Mouse (Mus musculus) left cerebral cortex, postnatal 36 days (tissue): ENCODE measurements around the gene Ace3. TPM values are rescaled to one million over a fixed set of nuclear protein-coding genes. Genes with fewer than 3 reads are reported as not detected.
A peak's percentile ranks its signal among the peaks of the same experiment; 100 is the strongest.

Experiments
- DNase-seq, 2 experiments: peaks; one replicate each; pipeline ENCODE4 v3.0.0; 2021 to 2022; ENCODE audit warnings: low spot score in 2 of 2, mixed read lengths in 1 of 2
- intact Hi-C: fragments of 180-260 bp; cut with DNase I; formaldehyde crosslinking; loops from one replicate; pipeline ENCODE4 v1.15.1; 2025
- total RNA-seq, 2 experiments: library from RNA; stranded (reverse); gene quantifications; 2 replicates each; pipeline ENCODE4 v1.2.3; 2021

The Ace3 gene
- not detected for total RNA-seq

GRCm38 (mm10) chr11:105994375-105994774 lies at the start of gene Ace3:
Gene Ace3, plus strand, starts transcription at chr11:105994675.
- intact Hi-C loops, result no loop called here

DNA sequence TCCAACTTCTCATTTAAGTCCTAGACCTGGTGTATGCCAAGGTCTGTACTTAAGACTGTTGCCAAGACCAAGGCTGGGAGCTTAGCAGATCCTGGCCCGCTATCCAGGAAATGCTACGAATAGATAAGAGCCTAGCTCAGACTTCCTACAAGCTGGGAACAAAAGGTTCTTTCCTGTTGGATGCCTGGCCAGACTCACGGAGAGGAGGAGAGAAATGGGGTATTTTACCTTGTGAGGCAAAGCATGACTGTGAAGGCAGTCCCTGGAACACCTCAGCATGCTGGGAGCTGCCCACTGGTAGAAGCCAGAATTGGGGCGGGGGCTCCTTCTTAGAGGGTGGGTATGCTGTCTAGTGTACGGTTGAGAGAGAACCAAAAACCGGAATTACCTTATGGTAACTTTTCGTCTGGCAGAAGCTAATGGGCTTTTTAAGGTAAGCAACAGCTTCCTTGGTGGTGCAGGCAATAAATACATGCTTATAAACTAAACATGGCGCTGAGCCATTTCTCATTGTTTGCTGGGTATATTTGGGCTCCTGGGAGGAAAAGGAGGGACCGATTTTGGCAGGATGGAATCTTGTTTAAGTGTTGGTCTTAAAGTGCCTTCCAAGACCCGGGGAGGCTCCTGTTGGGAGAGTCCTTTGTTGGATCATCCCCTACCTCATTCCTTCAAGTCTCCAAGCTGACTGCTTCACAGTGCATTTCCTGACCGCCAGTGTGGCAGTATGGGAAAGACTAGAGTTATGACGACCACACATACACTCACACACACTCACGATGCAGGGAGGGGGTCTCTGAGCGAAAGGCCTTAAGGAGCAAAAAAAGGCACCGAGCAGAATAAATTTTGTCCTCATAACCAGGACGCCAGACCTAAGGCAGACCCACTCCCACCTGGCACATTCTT lies 49.5 kb upstream of the Ace3 start:
- no peak for DNase-seq
- intact Hi-C loops, result loop anchor here (5.0 kb wide), 1 partner anchor 77 kb away; no protein-coding TSS in a partner anchor

More at GRCm38 (mm10) chr11:105994375-105994774, at the start of gene Ace3:
- DNase-seq, result no peak

- DNase-seq, result no peak
- intact Hi-C loops, result no loop called here
Measured at GRCm38 (mm10) chr11:105946694-105947154, 47.8 kb upstream of the Ace3 start.

DNA sequence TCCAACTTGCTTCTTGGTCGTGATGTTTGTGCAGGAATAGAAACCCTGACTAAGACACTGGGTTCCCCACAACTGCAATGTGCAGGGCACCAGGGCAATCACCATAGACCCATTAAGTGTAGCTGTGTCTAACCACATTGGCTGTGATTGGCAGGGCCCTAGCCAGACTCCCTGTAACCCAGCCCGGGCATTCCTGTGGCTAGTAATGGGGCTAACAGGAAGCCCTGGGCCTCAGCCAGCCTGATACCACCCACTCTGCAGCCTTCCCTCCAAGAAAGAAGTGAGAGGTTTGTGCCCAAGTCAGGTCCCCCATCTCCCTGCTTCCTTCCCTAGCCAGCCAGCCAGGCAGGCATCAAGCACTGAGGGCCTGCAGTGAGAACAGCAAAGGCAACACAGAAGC lies 46.2 kb upstream of the Ace3 start:
- intact Hi-C loops, result no loop called here
- DNase-seq, result no peak

GRCm38 (mm10) chr11:105950519-105950918 lies 44.0 kb upstream of the Ace3 start:
- intact Hi-C loops, result no loop called here
- DNase-seq, result no peak

DNA sequence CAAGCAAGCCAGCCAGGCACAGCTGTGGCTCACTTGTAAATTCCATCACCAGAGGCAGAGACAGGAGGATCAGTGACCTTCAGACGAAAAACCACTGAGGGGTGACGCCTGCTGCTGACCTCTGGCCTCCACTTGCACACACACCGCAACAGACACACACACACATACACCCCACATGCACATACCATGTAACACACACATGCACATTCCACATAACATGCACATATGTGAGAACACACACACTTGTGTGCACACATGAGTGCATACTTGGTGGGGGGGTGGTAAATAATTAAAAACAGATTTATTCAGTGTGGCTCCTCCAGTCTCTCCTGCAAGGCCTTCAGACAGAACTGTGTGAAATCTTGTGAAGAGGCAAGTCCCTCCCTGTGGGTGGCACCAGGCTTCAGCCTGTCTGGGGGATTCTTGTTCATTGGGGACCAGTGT lies 42.9 kb upstream of the Ace3 start:
- DNase-seq, result no peak
- intact Hi-C loops, result no loop called here

- intact Hi-C loops, result no loop called here
- DNase-seq, result no peak
Measured at GRCm38 (mm10) chr11:105952111-105952510, 42.4 kb upstream of the Ace3 start.

DNA sequence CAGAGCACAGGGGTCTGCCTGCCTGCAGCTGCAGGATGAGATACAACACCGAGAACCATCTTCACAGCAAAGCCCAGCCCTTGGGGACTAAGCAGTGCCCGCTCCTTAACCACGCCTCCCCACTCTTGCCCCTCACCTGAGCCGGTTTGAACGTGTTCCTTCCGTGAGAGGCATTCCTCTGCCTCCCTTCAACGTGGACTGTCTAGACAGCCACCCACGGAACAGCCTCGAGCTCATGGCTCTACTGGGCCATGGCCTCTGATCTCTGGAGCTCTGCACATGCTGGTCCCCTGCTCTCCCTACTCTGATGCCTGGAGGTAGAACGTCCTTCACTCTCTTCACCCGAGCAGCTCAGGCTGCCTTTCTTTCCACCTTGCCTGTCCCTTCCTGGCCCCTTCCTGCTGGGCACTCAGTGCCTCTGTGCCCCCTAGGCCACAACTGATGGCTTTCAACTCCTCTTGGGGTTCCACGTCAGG lies 41.5 kb upstream of the Ace3 start, which contains the start of gene Cyb561:
TSS of gene Cyb561 (minus strand) at position 426 of the 476 bp plus-strand sequence.
- no peak for DNase-seq
- intact Hi-C loops, result no loop called here

- DNase-seq, result no peak
- intact Hi-C loops, result no loop called here
Measured at GRCm38 (mm10) chr11:105953402-105953801, 41.1 kb upstream of the Ace3 start.

- no peak for DNase-seq
- intact Hi-C loops, result no loop called here
Measured at GRCm38 (mm10) chr11:105955815-105956430, 38.6 kb upstream of the Ace3 start.

- intact Hi-C loops, result no loop called here
- DNase-seq, result no peak
Measured at GRCm38 (mm10) chr11:105957501-105957900, 37.0 kb upstream of the Ace3 start.

- intact Hi-C loops, result no loop called here
- no peak for DNase-seq
Measured at GRCm38 (mm10) chr11:105958566-105958965, 35.9 kb upstream of the Ace3 start.

- intact Hi-C loops, result no loop called here
- DNase-seq, result peak in 1 of 2 experiments; percentile 56
Measured at GRCm38 (mm10) chr11:105959355-105959754, 35.1 kb upstream of the Ace3 start.

DNA sequence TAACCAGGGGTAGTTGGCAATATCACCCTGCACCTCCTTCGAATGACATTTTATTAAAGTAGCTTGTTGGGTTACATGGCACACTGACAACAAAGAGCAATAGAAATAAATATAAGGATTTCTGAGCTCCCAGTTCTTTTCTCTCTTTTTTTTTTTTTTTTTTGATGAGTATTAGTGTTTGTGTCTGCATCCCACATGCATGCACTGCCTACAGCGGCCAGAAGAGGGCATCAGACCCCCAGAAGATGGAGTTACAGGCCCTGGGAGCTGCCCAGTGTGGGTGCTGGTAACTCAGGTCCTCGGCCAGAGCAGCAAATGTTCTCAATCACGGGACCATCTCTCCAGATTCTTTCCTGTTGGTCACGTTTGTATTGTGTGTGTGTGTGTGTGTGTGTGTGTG lies 29.8 kb upstream of the Ace3 start:
- DNase-seq, result no peak

GRCm38 (mm10) chr11:105966288-105966687 lies 28.2 kb upstream of the Ace3 start:
- intact Hi-C loops, result loop anchor here (5.0 kb wide), 1 partner anchor 39 kb away; no protein-coding TSS in a partner anchor
- DNase-seq, result no peak

More for the DNA sequence above, 29.8 kb upstream of the Ace3 start:
- intact Hi-C loops, result loop anchor here (5.0 kb wide), 2 partner anchors 37 to 43 kb away; partner anchors contain the start of gene Kcnh6

DNA sequence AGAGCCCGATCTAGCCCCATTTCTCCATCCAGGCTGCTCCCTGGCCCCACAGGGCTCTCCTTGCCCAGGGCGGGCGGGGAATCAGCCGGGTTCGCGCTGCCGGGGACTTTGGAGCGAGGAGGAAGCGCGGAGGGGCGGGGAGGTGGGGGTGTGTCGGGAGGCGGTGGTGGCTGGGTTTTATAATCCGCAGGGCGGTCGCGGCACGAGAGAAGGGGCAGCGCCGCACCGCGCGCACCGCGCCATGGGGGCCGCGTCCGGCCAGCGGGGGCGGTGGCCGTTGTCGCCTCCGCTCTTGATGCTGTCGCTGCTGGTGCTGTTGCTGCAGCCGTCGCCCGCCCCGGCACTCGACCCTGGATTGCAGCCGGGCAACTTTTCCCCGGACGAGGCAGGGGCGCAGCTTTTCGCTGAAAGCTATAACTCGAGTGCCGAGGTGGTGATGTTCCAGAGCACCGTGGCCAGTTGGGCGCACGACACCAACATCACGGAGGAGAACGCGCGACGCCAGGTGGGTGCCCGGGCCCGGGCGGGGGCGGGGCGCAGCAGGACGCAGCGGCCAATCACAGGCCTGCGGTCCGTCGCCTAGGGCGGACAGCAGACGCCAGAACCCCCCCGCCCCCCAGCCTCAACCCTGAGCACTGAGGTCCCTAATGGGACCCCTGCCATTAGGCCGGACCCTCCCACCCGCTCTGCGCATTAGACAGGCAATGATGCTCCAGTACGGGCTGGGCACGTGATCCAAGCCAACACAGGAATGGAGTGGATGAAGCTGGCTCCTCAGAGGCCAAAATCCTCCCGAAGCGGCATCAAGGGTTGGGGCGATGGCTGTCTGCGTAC lies 26.5 kb upstream of the Ace3 start, which contains the start of gene Ace:
TSS of gene Ace (plus strand) at position 205 of the 834 bp plus-strand sequence.
- peak in 1 of 2 experiments; percentile 46 for DNase-seq
- intact Hi-C loops, result loop anchor here (5.0 kb wide), 1 partner anchor 41 kb away; no protein-coding TSS in a partner anchor

DNA sequence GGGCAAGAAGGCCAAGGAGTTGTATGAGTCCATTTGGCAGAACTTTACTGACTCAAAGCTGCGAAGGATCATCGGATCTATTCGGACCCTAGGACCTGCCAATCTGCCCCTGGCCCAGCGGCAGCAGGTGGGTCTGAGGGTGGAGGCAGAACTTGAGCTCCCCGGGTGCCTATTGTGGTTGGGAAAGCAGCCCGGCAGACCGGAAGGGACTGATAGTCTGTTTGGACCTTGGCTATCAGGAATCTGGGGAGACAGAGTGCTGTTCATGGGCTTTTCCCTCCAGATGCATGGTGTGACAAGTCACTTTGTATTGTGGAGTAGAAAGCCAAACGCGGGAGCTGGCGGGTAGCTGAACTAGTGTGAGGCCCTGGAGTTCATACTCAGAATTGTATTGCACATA lies 25.5 kb upstream of the Ace3 start:
- intact Hi-C loops, result loop anchor here (5.0 kb wide), 1 partner anchor 42 kb away; no protein-coding TSS in a partner anchor

GRCm38 (mm10) chr11:105969516-105969915 lies 25.0 kb upstream of the Ace3 start:
- intact Hi-C loops, result loop anchor here (5.0 kb wide), 1 partner anchor 42 kb away; no protein-coding TSS in a partner anchor
- no peak for DNase-seq

More for the DNA sequence above, 25.5 kb upstream of the Ace3 start:
- DNase-seq, result no peak

DNA sequence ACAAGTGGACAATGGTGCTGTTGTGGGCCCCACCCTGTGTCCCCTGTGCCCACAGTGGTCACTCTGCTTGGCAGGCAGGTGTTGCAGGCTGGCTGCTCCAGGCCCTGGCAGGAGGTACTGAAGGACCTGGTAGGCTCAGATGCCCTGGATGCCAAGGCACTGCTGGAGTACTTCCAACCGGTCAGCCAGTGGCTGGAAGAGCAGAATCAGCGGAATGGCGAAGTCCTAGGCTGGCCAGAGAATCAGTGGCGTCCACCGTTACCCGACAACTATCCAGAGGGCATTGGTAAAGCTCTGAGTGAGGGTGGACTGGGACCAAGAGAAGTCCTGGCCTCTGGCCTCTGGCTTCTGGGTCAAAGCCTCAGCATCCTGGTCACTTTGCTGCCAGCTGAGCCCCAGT lies 19.9 kb upstream of the Ace3 start:
- no peak for DNase-seq
- intact Hi-C loops, result no loop called here
